Mouse (Mus musculus): ENCODE results near the gene Ip6k1.

DNA sequence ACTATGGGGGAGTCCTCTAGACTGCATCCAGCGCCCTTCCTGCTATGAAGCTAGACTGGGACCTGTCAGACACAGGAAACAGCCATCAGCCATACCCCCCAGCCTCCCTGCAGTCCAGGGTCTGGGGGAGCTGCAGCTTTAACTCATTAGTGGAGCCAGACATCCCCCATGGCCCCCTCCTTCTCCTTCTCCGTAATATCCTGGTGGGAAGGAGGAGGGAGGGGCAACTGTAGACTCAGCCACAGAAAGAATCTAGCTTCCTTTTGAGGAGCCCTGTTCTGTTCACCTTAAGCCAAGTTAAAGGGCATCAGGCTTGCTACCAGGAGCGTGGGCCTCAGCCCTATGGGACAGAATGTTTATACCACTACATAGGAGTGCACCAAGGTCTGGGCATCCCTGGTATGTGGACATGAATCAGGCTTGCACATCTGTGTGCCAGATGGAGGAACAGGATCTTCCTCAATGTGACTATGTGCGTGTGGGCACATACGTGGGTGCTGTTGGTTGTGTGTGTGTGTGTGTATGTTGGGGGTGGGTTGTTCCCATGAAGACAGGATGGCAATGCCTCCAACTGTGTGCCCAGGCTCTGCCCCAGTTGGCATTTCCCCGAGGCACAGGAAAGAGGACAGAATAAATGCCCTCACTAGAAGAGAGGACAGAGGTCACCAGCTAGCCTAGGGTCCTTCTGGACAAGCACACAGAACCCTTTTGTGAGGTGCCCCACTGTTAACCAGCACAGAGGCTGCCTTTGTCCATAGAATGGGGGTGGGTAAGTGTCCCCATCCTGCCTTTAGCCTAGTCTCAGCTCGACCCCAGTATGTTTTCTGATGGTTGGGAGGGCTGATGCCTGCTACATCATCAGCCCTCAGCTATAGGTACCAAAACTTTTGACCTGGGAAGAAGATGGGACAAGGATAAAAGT lies 20.4 kb upstream of the Ip6k1 start:
- TF ChIP-seq POLR2A (IDR thresholded peaks at IDR 0.05; ENCODE audit: borderline replicate concordance, extremely low read depth, low read depth, low read length) (no peak), CTCF (IDR thresholded peaks at IDR 0.05; ENCODE audit: insufficient read depth, low read length) (no peak)

Data from lung, adult 2 months (tissue).